Mouse (Mus musculus) testis, adult 2 months (tissue): ENCODE results near the gene Pkn3.

Experiments
- CTCF ChIP-seq: fragments of 200-500 bp; IDR thresholded peaks from 2 replicates; pipeline ENCODE4 v1.5.1; 2012; ENCODE audit warnings: low read depth, mild to moderate bottlenecking, inconsistent platforms, low read length, moderate library complexity; ENCODE audit not compliant: control insufficient read depth, insufficient read depth, insufficient replicate concordance
- POLR2A ChIP-seq: fragments of 200-500 bp; IDR thresholded peaks from 2 replicates; pipeline ENCODE4 v1.6.1; 2012; ENCODE audit warnings: low read depth, mild to moderate bottlenecking, inconsistent platforms, low read length, moderate library complexity; ENCODE audit not compliant: control insufficient read depth

DNA sequence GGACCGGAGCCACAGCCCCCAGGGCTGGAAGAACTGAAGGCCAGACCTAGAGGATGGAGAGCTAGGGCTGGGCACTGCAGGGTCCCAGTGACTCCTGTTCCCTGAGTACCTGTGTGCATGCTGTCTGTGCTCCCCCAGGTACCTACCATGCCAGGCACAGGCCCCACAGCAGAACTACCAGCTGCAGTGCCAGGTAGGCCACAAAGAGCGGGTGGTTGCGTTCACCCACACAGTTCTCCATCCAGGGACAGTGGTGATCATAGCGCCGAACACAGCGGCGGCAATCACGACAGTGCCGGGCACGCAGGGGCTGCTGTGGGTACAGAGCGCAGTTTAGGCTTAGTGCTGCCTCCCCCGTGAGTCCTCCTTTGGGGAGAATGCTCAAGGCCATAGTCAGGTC is 14.0 kb downstream of the Pkn3 start:
- TF ChIP-seq CTCF (no peak), POLR2A (no peak)
